Mouse (Mus musculus) small intestine, adult 2 months (tissue): ENCODE measurements around the gene Osbpl11.

Source experiments
- CTCF ChIP-seq: fragments of 200-500 bp; IDR thresholded peaks from 2 replicates; pipeline ENCODE4 v1.5.1; 2012; ENCODE audit warnings: low read depth, mild to moderate bottlenecking, control low read depth, inconsistent platforms, low read length, moderate library complexity, mixed read lengths; ENCODE audit not compliant: insufficient replicate concordance, insufficient read length; ENCODE audit errors: extremely low read depth
- POLR2A ChIP-seq: fragments of 200-500 bp; IDR thresholded peaks from 2 replicates; pipeline ENCODE4 v1.6.1; 2012; ENCODE audit warnings: low read depth, mild to moderate bottlenecking, control low read depth, inconsistent platforms, low read length, moderate library complexity

DNA sequence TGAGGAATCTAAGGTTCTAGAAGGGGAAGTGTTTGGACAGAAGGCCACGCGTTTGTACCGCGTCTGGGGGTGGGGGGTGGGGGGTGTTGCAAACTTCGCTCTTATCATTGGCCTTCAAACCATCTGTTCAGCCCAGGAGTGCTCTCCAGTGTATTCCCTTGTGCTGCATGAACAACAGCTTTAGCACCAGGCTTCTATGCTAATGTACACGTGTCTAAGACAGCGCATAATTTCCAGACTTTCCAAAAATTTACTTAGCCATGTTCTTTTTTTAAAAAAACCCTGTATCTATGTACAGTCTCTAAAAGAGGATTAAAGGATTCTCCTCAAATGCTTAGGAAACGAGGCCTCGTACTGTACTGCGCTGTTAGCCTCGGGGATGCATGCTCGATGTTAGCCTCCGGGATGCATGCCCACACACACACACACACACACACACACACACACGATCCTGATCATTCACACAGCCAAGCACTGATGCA is 26.2 kb upstream of the Osbpl11 start:
- TF ChIP-seq CTCF (no peak), POLR2A (no peak)
